Mouse (Mus musculus): ENCODE measurements around the gene Cdkn2a.

Gene Cdkn2a

GRCm38 (mm10) chr4:89289028-89289427 lies 5.4 kb downstream of the Cdkn2a start:
- no peaks in the 10 kb centered on the region; the same call in 1 of the 2 replicates for H3K27me3 ChIP-seq (ENCODE audit: control insufficient read depth, insufficient read depth, low read length, poor library complexity, severe bottlenecking)
- DNase-seq (ENCODE audit: low read depth, low spot score), result no peak
- H3K36me3 ChIP-seq (ENCODE audit: control insufficient read depth, insufficient read depth, low read length, poor library complexity, severe bottlenecking), result no peaks in the 10 kb centered on the region

- DNase-seq (ENCODE audit: low read depth, low spot score), result no peak
- no peaks in the 10 kb centered on the region for H3K36me3 ChIP-seq (ENCODE audit: control insufficient read depth, insufficient read depth, low read length, poor library complexity, severe bottlenecking)
- H3K27me3 ChIP-seq (ENCODE audit: control insufficient read depth, insufficient read depth, low read length, poor library complexity, severe bottlenecking), result no peaks in the 10 kb centered on the region; the same call in 1 of the 2 replicates
Observed at GRCm38 (mm10) chr4:89286566-89286965, 7.9 kb downstream of the Cdkn2a start.

- DNase-seq (ENCODE audit: low read depth, low spot score), result no peak
- Histone ChIP-seq H3K36me3 (ENCODE audit: control insufficient read depth, insufficient read depth, low read length, poor library complexity, severe bottlenecking) (no peaks in the 10 kb centered on the region), H3K27me3 (ENCODE audit: control insufficient read depth, insufficient read depth, low read length, poor library complexity, severe bottlenecking) (peaks cover 2% of the 10 kb centered on the region; the same call in 1 of the 2 replicates)
Observed at GRCm38 (mm10) chr4:89285688-89286087, 8.8 kb downstream of the Cdkn2a start.

- Histone ChIP-seq H3K27me3 (ENCODE audit: control insufficient read depth, insufficient read depth, low read length, poor library complexity, severe bottlenecking) (peaks cover 2% of the 10 kb centered on the region; the same call in 1 of the 2 replicates), H3K36me3 (ENCODE audit: control insufficient read depth, insufficient read depth, low read length, poor library complexity, severe bottlenecking) (no peaks in the 10 kb centered on the region)
- no peak for DNase-seq (ENCODE audit: low read depth, low spot score)
Observed at GRCm38 (mm10) chr4:89282661-89283060, 11.8 kb downstream of the Cdkn2a start.

- peaks cover 2% of the 10 kb centered on the region; the same call in 1 of the 2 replicates for H3K27me3 ChIP-seq (ENCODE audit: control insufficient read depth, insufficient read depth, low read length, poor library complexity, severe bottlenecking)
- peak; percentile 51 for DNase-seq (ENCODE audit: low read depth, low spot score)
- no peaks in the 10 kb centered on the region for H3K36me3 ChIP-seq (ENCODE audit: control insufficient read depth, insufficient read depth, low read length, poor library complexity, severe bottlenecking)
Observed at GRCm38 (mm10) chr4:89282036-89282566, 12.4 kb downstream of the Cdkn2a start.

GRCm38 (mm10) chr4:89281236-89281635 lies 13.2 kb downstream of the Cdkn2a start:
- Histone ChIP-seq H3K27me3 (ENCODE audit: control insufficient read depth, insufficient read depth, low read length, poor library complexity, severe bottlenecking) (peaks cover 2% of the 10 kb centered on the region; the same call in 1 of the 2 replicates), H3K36me3 (ENCODE audit: control insufficient read depth, insufficient read depth, low read length, poor library complexity, severe bottlenecking) (no peaks in the 10 kb centered on the region)
- DNase-seq (ENCODE audit: low read depth, low spot score), result no peak

- no peak for DNase-seq (ENCODE audit: low read depth, low spot score)
- peaks cover 2% of the 10 kb centered on the region; the same call in 1 of the 2 replicates for H3K27me3 ChIP-seq (ENCODE audit: control insufficient read depth, insufficient read depth, low read length, poor library complexity, severe bottlenecking)
- H3K36me3 ChIP-seq (ENCODE audit: control insufficient read depth, insufficient read depth, low read length, poor library complexity, severe bottlenecking), result no peaks in the 10 kb centered on the region
Observed at GRCm38 (mm10) chr4:89279641-89280040, 14.8 kb downstream of the Cdkn2a start.

- Histone ChIP-seq H3K27me3 (ENCODE audit: control insufficient read depth, insufficient read depth, low read length, poor library complexity, severe bottlenecking) (peaks cover 2% of the 10 kb centered on the region; the same call in 1 of the 2 replicates), H3K36me3 (ENCODE audit: control insufficient read depth, insufficient read depth, low read length, poor library complexity, severe bottlenecking) (no peaks in the 10 kb centered on the region)
- DNase-seq (ENCODE audit: low read depth, low spot score), result no peak
Observed at GRCm38 (mm10) chr4:89277381-89277940, 17.0 kb downstream of the Cdkn2a start.

GRCm38 (mm10) chr4:89276669-89277219 lies 17.7 kb downstream of the Cdkn2a start:
- DNase-seq (ENCODE audit: low read depth, low spot score), result no peak

GRCm38 (mm10) chr4:89275811-89276584 lies 18.5 kb downstream of the Cdkn2a start:
- DNase-seq (ENCODE audit: low read depth, low spot score), result no peak
- H3K27me3 ChIP-seq (ENCODE audit: control insufficient read depth, insufficient read depth, low read length, poor library complexity, severe bottlenecking), result no peaks in the 10 kb centered on the region
- H3K36me3 ChIP-seq (ENCODE audit: control insufficient read depth, insufficient read depth, low read length, poor library complexity, severe bottlenecking), result no peaks in the 10 kb centered on the region

More at GRCm38 (mm10) chr4:89276669-89277219, 17.7 kb downstream of the Cdkn2a start:
- peaks cover 2% of the 10 kb centered on the region; the same call in 1 of the 2 replicates for H3K27me3 ChIP-seq (ENCODE audit: control insufficient read depth, insufficient read depth, low read length, poor library complexity, severe bottlenecking)
- H3K36me3 ChIP-seq (ENCODE audit: control insufficient read depth, insufficient read depth, low read length, poor library complexity, severe bottlenecking), result no peaks in the 10 kb centered on the region

GRCm38 (mm10) chr4:89274829-89275548 lies 19.5 kb downstream of the Cdkn2a start:
- Histone ChIP-seq H3K36me3 (ENCODE audit: control insufficient read depth, insufficient read depth, low read length, poor library complexity, severe bottlenecking) (no peaks in the 10 kb centered on the region), H3K27me3 (ENCODE audit: control insufficient read depth, insufficient read depth, low read length, poor library complexity, severe bottlenecking) (no peaks in the 10 kb centered on the region)
- no peak for DNase-seq (ENCODE audit: low read depth, low spot score)

GRCm38 (mm10) chr4:89274006-89274405 lies 20.4 kb downstream of the Cdkn2a start:
- no peaks in the 10 kb centered on the region for H3K27me3 ChIP-seq (ENCODE audit: control insufficient read depth, insufficient read depth, low read length, poor library complexity, severe bottlenecking)
- no peak for DNase-seq (ENCODE audit: low read depth, low spot score)
- no peaks in the 10 kb centered on the region for H3K36me3 ChIP-seq (ENCODE audit: control insufficient read depth, insufficient read depth, low read length, poor library complexity, severe bottlenecking)

- Histone ChIP-seq H3K27me3 (ENCODE audit: control insufficient read depth, insufficient read depth, low read length, poor library complexity, severe bottlenecking) (no peaks in the 10 kb centered on the region), H3K36me3 (ENCODE audit: control insufficient read depth, insufficient read depth, low read length, poor library complexity, severe bottlenecking) (no peaks in the 10 kb centered on the region)
- DNase-seq (ENCODE audit: low read depth, low spot score), result no peak
Observed at GRCm38 (mm10) chr4:89273585-89273984, 20.9 kb downstream of the Cdkn2a start.

GRCm38 (mm10) chr4:89272961-89273540 lies 21.4 kb downstream of the Cdkn2a start:
- no peak for DNase-seq (ENCODE audit: low read depth, low spot score)
- no peaks in the 10 kb centered on the region for H3K27me3 ChIP-seq (ENCODE audit: control insufficient read depth, insufficient read depth, low read length, poor library complexity, severe bottlenecking)
- no peaks in the 10 kb centered on the region for H3K36me3 ChIP-seq (ENCODE audit: control insufficient read depth, insufficient read depth, low read length, poor library complexity, severe bottlenecking)
